Mouse (Mus musculus): ENCODE results near the gene Atp11c.

The Atp11c gene

DNA sequence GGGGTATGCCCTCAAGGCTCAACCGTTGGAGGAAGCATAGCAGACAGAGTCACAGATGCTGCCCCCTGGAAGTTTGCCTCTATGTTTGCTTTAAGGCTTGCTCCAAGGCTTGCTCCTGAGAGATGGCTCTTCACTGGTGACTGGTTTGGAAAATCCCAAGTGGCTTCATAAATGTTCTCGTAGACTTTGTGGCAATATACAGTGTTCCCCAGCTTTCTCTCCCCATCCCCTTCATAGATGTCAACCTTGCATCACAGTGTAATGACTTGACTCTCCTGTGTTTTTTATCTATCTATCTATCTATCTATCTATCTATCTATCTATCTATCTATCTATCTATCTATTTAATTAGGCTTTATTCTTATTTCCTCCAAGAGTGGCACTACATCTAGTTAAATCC, at the start of gene Atp11c:
Gene Atp11c (minus strand): TSS at position 101 of the 400 bp plus-strand sequence.
- no peak for DNase-seq

- no peak for DNase-seq
Observed at GRCm38 (mm10) chrX:60609202-60609601, 16.7 kb upstream of the Atp11c start.

- DNase-seq = no peak
Observed at GRCm38 (mm10) chrX:60570539-60570938, 22.0 kb downstream of the Atp11c start.

GRCm38 (mm10) chrX:60569047-60569446, 23.5 kb downstream of the Atp11c start:
- no peak for DNase-seq

DNA sequence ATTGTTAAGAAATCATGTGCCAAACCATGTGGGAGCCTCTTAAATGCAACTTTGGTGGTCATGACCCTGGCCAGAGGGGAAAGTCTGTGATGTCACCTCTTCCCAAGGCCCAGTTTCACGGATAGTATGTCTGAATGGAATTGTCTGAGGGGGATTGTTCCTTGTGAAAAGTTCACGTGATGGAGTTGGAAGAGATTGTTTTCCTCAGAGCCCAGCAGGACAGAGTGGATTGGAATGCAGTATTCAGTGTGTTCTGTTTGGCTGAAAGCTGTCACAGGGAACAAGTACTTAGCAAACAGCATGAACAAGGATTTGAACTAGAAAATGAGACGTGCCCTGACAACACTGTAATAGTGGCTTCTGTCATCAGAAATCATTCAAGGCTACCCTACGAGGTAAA, 37.3 kb downstream of the Atp11c start:
- DNase-seq = no peak

DNA sequence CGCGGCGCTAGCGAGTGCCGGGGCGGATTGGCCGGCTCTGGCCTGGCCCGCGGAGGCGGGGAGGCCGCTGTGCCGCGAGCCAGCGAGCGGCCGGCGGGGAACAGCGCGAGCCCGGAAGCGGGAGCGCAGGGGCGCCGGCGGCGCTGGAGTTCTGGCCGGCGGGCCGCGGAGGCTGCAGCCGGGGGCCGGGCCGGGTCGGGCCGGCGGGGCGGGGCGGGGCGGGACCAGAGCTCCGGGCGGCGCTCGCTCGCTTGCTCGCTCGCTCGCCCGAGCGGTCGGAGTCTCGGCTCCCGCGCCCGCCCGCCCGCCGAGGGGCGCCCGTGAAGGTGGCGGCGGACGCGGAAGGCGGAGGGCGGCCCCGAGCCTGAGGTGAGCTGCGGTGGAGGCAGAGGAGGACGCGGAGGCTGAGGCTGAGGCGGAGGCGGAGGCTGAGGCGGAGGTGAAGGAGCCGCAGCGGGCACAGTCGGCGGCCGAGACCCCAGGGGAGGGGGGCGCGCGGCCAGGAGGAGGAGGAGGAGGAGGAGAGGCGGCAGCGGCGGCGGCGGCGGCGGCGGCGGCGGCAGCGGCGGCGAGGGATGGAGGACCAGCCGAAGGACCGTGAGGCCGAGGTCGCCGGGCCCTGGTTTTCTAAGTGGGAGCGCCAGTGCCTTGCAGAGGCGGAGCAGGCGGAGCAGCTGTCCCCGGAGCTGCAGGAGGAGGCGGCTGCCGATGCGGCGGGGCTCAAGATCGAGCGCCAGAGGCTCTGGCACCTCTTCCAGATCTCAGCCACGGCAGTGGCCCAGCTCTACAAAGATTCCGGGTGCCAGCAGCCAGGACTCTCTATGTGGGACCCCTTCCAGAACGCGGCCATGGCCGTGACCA, 44.8 kb downstream of the Atp11c start:
- peak; percentile 58 for DNase-seq

GRCm38 (mm10) chrX:60547098-60547443, 45.4 kb downstream of the Atp11c start:
- no peak for DNase-seq

- DNase-seq = no peak
Observed at GRCm38 (mm10) chrX:60545906-60546305, 46.6 kb downstream of the Atp11c start.

GRCm38 (mm10) chrX:60545444-60545843, 47.1 kb downstream of the Atp11c start:
- DNase-seq = no peak

GRCm38 (mm10) chrX:60544098-60544497, 48.4 kb downstream of the Atp11c start:
- no peak for DNase-seq

DNA sequence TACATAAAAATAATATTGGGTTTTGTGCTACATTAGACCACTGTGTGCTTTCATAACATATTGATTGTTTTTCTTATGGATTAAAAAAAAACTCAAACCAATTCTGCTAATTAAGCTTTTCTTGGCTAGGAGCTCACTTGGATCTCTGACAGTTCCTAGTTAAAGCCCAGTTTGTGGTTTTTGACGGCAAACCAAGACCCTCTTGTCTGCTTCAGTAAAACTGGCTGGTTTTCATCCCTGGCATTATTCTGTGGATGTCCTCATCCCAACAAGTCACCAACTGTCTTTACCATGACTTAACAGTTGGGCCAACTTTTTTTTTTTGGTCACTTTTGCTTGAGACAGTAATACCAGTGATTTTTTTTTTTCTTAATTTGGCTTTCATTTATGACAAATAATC, 49.6 kb downstream of the Atp11c start:
- no peak for DNase-seq

DNA sequence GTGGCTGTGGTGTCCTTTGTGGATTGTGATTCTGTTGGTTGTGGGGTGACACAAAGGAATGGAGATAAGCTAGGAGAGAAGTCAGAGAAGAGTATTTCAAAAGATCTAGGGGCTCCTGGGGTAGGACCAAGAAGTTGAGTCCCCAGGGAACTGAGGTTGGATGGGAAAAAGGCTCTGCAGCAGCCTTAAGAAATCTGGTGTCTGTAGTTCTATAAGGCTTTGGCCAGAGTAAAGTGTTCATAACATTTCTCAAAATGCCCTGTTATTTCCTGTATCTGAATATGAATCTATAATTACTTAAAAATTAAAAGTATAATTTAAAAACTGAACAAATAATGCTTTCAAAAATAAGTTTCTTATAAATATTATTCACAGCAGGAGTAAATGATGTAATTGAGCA, 53.3 kb downstream of the Atp11c start, which contains the start of gene Gm7073:
Gene Gm7073 (minus strand): TSS at position 101 of the 400 bp plus-strand sequence.
- DNase-seq = no peak

- peak; percentile 30 for DNase-seq
Observed at GRCm38 (mm10) chrX:60503995-60504394, 88.5 kb downstream of the Atp11c start.

DNA sequence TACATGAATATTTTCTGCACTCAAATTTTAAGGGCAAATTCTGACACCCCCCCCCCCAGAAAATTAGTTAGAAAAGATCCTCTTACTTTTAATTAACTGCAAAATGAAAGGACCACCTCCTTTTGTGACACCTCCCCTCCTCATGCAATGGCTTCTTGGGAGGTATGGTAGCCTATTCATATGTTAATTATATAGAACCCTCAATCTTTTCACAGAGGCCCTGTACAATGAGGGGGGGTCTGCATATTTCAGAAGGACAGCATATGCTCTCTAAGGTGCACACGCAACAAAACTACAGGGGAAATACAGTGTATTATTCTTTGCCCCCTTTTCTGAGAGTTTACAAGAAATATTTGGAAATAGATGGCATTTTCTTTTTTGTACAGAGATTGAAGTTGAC, 94.7 kb downstream of the Atp11c start:
- DNase-seq = no peak

GRCm38 (mm10) chrX:60495308-60495707, 97.2 kb downstream of the Atp11c start:
- DNase-seq = no peak

GRCm38 (mm10) chrX:60463786-60464185, 128.7 kb downstream of the Atp11c start:
- DNase-seq = peak; percentile 5

GRCm38 (mm10) chrX:60414563-60415111, 177.9 kb downstream of the Atp11c start:
- no peak for DNase-seq

DNA sequence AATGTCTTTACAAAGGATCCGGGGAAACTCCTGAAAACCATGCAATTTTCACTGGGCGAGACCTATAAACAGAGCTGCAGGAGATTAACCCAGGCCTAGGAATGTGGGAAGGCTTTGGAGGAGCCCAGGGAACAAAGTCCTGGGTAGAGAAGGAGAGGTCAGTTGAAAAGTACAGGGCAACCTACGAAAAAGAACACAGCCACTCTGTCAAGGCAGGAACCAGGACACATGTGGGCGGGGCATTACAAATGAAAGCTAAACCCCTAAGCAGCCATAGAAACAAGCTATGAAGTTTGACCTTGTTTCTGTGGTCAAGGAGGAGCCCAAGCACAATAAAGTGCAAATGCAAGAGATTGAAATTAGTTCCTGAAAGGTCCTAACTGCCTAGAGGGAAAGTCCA, 186.8 kb downstream of the Atp11c start:
- peak; percentile 21 for DNase-seq

DNA sequence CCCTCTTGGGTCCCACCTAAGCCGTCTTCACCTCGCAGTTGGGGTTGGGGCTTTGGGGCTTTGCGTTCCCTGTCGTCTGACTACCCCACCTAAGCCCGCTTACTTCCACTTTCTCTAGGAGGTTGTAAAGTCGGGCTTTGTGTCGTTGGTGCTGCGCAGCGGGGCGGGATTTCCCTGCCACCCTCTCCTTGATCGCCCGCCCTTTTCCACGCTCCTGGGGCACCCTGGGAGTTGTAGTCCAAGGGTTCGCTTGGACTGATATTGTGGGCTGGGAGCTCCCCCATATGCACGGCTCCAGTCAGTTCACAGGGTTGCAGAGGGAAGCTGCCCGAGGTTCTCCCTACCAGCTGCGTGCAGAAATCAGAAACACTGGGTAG, 187.8 kb downstream of the Atp11c start:
- peak; percentile 92 for DNase-seq

- DNase-seq = peak; percentile 82
Observed at GRCm38 (mm10) chrX:60403764-60404667, 188.5 kb downstream of the Atp11c start.

DNA sequence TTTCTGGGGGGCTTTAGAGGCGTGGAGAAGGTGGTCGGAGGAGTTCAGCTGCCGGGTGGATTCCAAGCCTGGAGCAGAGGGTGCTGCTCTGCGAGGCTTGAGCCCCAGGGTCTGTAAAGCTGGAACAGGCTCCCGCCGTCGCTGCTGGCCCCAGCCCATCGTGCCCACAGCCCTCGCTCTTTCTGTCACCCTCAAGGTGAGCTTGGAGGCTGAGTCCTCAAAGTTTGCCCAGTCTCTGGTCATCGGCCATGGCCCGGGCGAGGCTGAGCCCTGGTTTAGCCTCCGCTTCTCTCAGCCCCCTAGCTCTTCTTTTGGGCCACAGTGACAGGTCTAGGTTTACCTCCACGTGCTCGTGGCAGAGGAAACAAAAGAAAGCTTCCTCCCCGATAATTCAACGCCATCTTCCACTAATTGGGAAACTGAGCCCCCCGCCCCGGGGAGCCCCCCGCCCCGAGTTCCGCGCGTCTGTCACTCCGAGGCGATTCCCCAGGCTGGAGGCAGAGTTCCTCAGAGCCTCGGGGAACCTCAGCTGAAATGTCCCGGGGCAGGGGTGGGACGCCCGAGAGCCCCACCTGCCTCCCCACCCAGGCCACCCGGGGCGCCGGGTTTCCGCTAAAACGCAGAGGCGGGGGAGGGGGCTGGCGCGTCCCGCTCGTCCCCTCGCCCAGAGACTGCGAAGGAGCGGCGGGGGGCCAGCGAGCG, 189.3 kb downstream of the Atp11c start:
- peak; percentile 13 for DNase-seq

DNA sequence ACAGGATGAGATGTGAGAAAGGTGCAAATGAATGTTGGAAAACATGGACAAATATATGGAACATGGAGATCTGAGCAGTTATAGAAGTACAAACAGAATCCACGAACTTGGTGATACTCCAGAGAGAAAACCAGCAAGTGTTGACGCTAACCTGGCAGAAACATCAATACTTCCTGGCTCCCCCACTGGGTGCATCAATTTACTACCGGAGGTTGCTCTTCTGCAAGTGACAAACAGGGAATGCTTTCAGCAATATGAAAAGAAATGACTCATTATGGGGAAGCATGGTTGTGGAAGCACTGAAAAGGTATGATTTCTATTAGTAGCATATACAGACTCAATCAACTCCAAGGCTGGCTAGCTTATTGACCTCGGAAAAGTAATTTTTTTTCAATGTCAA, 198.2 kb downstream of the Atp11c start:
- DNase-seq = no peak

GRCm38 (mm10) chrX:60386852-60387251, 205.6 kb downstream of the Atp11c start:
- DNase-seq = no peak
